Mouse (Mus musculus) thymus, adult 2 months (tissue): Measurements from ENCODE around the gene Sertm1. TPM values are rescaled to one million over a fixed set of nuclear protein-coding genes. Genes with fewer than 3 reads are reported as not detected.

Experiments used
- DNase-seq: peaks from one replicate; pipeline ENCODE4 v3.0.0; 2021
- H3K27ac ChIP-seq: fragments of 200-500 bp; 2 replicates; pipeline ENCODE4 v1.5.1; 2012; ENCODE audit warnings: low read length, control low read depth; ENCODE audit not compliant: control insufficient read depth, insufficient read depth
- H3K27me3 ChIP-seq: fragments of 200-500 bp; 2 replicates; pipeline ENCODE4 v1.6.1; 2012; ENCODE audit warnings: mild to moderate bottlenecking, low read length, moderate library complexity, mixed read lengths; ENCODE audit not compliant: control insufficient read depth, insufficient read depth
- H3K36me3 ChIP-seq: fragments of 200-500 bp; 2 replicates; pipeline ENCODE4 v1.6.1; 2012; ENCODE audit warnings: mild to moderate bottlenecking, low read length, moderate library complexity; ENCODE audit not compliant: control insufficient read depth, insufficient read depth
- H3K4me1 ChIP-seq: fragments of 200-500 bp; replicated peaks from 2 replicates; pipeline ENCODE4 v1.6.1; 2012; ENCODE audit warnings: low read length; ENCODE audit not compliant: control insufficient read depth, insufficient read depth
- H3K4me3 ChIP-seq: fragments of 200-500 bp; 2 replicates; pipeline ENCODE4 v1.5.1; 2012; ENCODE audit warnings: mild to moderate bottlenecking, low read length, control low read depth, moderate library complexity; ENCODE audit not compliant: control insufficient read depth, insufficient read depth
- CTCF ChIP-seq: fragments of 200-500 bp; IDR thresholded peaks from 2 replicates; pipeline ENCODE4 v1.5.1; 2012; ENCODE audit warnings: mild to moderate bottlenecking, control low read depth, low read length, moderate library complexity, borderline replicate concordance; ENCODE audit not compliant: control insufficient read depth, poor library complexity, insufficient read depth; ENCODE audit errors: extremely low read depth
- POLR2A ChIP-seq: fragments of 200-500 bp; IDR thresholded peaks from 2 replicates; pipeline ENCODE4 v1.6.1; 2012; ENCODE audit warnings: mild to moderate bottlenecking, low read length, control low read depth, moderate library complexity; ENCODE audit not compliant: control insufficient read depth, poor library complexity, insufficient read depth; ENCODE audit errors: extremely low read depth
- WGBS: fragments of 180-500 bp; shearing (Covaris S2); methylation state at CpG from one replicate; pipeline ENCODE4 v1.1.7; 2018; 5-methylcytosine and 5-hydroxymethylcytosine counted together
- polyA plus RNA-seq: library from polyadenylated mRNA; depleted of rRNA; stranded (reverse); fragments of >200 nt; gene quantifications from 2 replicates; pipeline ENCODE4 v1.2.3, GENCODE M21; 2012; rRNA removed

Sertm1 gene
- polyA plus RNA-seq, 1 experiment: 0.12 TPM

DNA sequence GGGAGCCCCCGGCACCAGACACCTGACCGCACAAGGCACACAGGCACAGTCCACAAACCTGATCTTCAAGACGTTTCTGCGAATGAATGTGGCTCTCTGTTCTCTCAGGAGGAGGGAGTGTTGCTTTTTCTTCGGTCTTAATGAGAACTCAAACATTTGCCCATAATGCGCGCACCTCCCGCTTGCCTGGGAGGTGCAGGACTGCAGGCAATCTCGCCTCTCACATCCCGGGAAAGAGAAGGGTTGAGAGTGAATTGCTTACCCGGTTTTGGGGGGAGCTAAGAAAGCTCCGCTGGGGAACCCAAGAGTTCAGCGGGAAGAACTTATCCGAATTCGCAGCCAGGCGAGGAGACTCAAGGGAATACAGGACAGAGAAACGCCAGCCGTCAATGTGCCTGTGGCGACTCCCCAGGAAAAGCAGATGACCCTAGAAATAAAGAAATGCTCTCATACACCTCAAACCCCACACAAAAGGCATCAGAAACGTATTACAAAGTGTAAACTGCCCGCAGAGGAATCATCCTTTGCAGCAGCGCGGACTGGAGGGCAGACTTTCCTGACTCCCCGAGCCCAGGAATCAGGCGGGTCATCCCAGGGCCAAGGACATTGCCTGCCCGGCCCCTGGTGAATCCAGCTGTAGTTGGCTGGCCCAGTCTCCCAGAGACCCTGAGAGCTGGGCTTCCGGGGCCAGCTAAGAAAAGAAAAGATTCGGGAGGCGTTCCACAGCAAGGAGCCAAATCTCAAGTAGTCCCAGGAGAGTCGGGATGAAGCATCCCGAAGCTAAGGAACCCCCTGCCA is 643 bp downstream of the Sertm1 start:
- Histone ChIP-seq H3K27ac (no peak overlapping the region), H3K4me3 (no peak overlapping the region), H3K27me3 (no peaks in the 10 kb centered on the region), H3K4me1 (no peaks in the 10 kb centered on the region), H3K36me3 (no peaks in the 10 kb centered on the region)
- TF ChIP-seq CTCF: no peak
- no peak for TF ChIP-seq POLR2A
- WGBS: 7% methylated on average over 31 of the region's 31 CpGs
- DNase-seq: no peak

DNA sequence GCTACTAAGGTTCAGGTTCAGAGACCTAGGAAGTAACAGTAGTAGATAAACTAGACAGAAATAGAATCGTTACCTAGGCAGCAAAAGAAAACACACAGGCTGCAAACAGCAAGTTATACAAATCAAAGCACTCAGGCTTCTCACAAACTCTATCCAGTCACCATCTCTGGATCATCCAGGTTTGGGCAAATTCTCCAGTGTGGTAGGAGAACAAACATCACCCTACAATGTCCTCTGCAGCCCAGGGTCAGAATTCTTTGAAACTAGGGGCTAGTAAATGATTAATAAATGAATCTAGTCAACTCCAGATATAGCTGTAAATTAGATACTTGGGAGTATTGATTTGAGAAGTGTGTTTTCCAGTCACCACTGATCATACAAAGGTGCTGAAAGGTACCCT is 6.8 kb downstream of the Sertm1 start:
- no peak for TF ChIP-seq CTCF
- no peak for TF ChIP-seq POLR2A
- 94% methylated on average over 1 of the region's 1 CpGs for WGBS
- DNase-seq: no peak
- Histone ChIP-seq H3K27me3 (no peaks in the 10 kb centered on the region), H3K4me3 (no peak overlapping the region), H3K4me1 (no peaks in the 10 kb centered on the region), H3K27ac (no peak overlapping the region), H3K36me3 (no peaks in the 10 kb centered on the region)

DNA sequence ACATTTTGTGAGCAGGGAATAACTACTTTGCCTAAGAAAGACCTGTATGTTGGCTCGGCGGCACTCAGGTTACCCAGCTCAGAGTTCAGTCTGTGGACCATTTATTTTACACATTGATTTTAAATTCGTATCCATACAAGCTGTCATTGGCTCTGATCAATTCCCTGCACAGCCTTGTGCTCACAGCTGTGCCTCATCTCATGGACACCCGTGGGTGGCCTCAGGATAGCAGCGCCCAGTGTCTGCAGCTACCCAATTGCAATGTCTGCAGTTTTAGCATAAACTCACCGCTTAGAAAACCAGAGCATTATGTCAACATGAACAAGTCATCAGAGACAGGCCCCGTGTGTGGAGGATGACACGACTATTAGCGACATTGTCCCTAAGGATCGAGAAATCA is 17.7 kb downstream of the Sertm1 start:
- Histone ChIP-seq H3K36me3 (no peaks in the 10 kb centered on the region), H3K4me3 (no peak overlapping the region), H3K27me3 (no peaks in the 10 kb centered on the region), H3K4me1 (no peaks in the 10 kb centered on the region), H3K27ac (no peak overlapping the region)
- TF ChIP-seq POLR2A: no peak
- WGBS: 94% methylated on average over 10 of the region's 10 CpGs
- DNase-seq: no peak

DNA sequence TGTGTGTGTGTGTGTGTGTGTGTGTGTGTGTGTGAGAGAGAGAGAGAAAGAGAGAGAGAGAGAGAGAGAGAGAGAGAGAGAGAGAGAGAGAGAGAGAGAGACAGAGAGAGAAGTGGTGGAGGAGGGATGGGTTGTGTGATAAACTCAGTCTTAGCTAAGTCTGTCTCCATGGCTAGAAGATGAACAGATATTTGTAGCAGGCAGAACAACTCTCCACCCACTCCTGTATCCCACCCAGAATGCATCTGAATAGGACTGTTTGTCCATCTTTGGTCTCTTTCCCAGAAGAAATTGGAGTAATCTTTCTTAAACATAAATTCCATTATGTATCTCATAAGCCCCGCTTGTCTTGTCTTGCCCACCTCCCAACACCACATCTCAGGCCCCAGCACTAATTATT is 20.8 kb downstream of the Sertm1 start:
- Histone ChIP-seq H3K27me3 (no peaks in the 10 kb centered on the region), H3K4me1 (no peaks in the 10 kb centered on the region), H3K4me3 (no peak overlapping the region), H3K36me3 (no peaks in the 10 kb centered on the region), H3K27ac (no peak overlapping the region)
- WGBS: 84% methylated on average over 1 of the region's 1 CpGs
- TF ChIP-seq CTCF (no peak), POLR2A (no peak)
- no peak for DNase-seq

DNA sequence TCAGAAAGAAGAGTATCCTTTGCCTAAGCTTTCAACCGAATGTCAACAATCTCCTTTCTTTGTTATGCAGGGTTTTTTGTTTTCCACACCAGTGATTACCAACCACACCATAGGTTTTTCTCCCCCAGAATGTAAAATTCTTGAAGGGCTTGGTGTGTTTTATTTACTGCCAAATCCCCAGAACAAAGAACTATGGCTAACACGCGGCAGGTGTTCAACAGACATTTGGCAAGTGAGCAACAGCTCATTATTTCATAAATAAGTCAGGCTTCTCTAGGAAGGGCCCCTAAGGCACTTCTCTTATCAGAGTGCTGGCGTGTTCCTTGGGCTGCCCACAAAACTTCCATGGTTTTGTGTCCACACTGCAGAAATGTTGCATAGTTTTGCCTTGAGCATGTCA is 23.5 kb downstream of the Sertm1 start:
- Histone ChIP-seq H3K36me3 (no peaks in the 10 kb centered on the region), H3K4me1 (no peaks in the 10 kb centered on the region), H3K4me3 (no peak overlapping the region), H3K27me3 (no peaks in the 10 kb centered on the region), H3K27ac (no peak overlapping the region)
- 81% methylated on average over 4 of the region's 4 CpGs for WGBS
- no peak for TF ChIP-seq CTCF
- no peak for TF ChIP-seq POLR2A
- DNase-seq: no peak

DNA sequence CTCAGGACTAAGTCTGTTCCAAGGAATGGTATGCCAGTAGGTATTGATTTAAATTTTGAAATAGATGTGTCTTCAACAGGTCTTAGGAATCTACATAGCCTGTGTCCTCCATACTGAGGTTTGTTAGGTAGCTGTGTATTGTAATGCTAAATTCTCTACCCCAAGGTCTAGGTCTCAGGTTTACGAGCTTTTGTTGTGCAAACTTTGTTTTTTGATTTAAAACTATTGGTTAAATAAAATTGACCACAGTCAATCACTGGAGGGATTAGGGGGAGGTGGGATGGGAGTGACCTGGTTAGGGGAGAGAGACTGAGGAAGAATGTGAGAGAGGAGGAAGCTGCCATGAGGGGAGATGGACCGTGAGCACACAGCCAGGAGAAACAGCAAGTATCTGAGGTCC is 29.2 kb downstream of the Sertm1 start:
- DNase-seq: no peak
- no peak for TF ChIP-seq POLR2A
- TF ChIP-seq CTCF: no peak
- 87% methylated on average over 2 of the region's 2 CpGs for WGBS
- no peaks in the 10 kb centered on the region for H3K4me1 ChIP-seq
- no peak overlapping the region for H3K27ac ChIP-seq
- H3K4me3 ChIP-seq: no peak overlapping the region
- H3K27me3 ChIP-seq: no peaks in the 10 kb centered on the region
- no peaks in the 10 kb centered on the region for H3K36me3 ChIP-seq

Other genes starting within 250 kb of the Sertm1 start
- 103 and 117 TPM in 2 replicates for gene Supt20, start 223.1 kb downstream of the Sertm1 start, polyA plus RNA-seq
- gene Gm21958, start 201.5 kb downstream of the Sertm1 start, polyA plus RNA-seq: not detected in 2 replicates
- 73.9 and 76.4 TPM in 2 replicates for gene Exosc8, start 180.5 kb downstream of the Sertm1 start, polyA plus RNA-seq
- gene Alg5, start 180.3 kb downstream of the Sertm1 start, polyA plus RNA-seq: 13.2 and 15.7 TPM in 2 replicates
- 0.20 and 0.36 TPM in 2 replicates for gene Smad9, start 160.3 kb downstream of the Sertm1 start, polyA plus RNA-seq
- 29.8 and 42.3 TPM in 2 replicates for gene Rfxap, start 108.1 kb downstream of the Sertm1 start, polyA plus RNA-seq
- 0.94 TPM in 1 of 2 replicates, not detected in the other for gene Ccna1, start 139.6 kb upstream of the Sertm1 start, polyA plus RNA-seq
- gene Spg20, start 196.2 kb upstream of the Sertm1 start, polyA plus RNA-seq: 9.0 and 9.5 TPM in 2 replicates
- not detected in 2 replicates for gene Ccdc169, start 221.5 kb upstream of the Sertm1 start, polyA plus RNA-seq